Mouse (Mus musculus) bone marrow, adult 2 months (tissue): ENCODE results near the gene Nipal4. TPM values are rescaled to one million over a fixed set of nuclear protein-coding genes. Genes with fewer than 3 reads are reported as not detected.

Source experiments
- H3K27ac ChIP-seq: fragments of 200-500 bp; 2 replicates; pipeline ENCODE4 v1.5.1; 2012; ENCODE audit warnings: low read depth, mild to moderate bottlenecking, control low read depth, inconsistent platforms, low read length; ENCODE audit not compliant: control insufficient read depth, poor library complexity, insufficient read depth
- H3K4me1 ChIP-seq: fragments of 200-500 bp; 2 replicates; pipeline ENCODE4 v1.6.1; 2011; ENCODE audit warnings: low read length; ENCODE audit not compliant: control insufficient read depth, insufficient read depth
- H3K4me3 ChIP-seq: fragments of 200-500 bp; replicated peaks from 2 replicates; pipeline ENCODE3; 2011; ENCODE audit warnings: mild to moderate bottlenecking, low read depth, low read length, control low read depth; ENCODE audit not compliant: control insufficient read depth
- CTCF ChIP-seq: fragments of 200-500 bp; IDR thresholded peaks from 2 replicates; pipeline ENCODE4 v1.5.1; 2011; ENCODE audit warnings: low read length, control low read depth; ENCODE audit not compliant: control insufficient read depth, insufficient read depth
- POLR2A ChIP-seq: fragments of 200-500 bp; IDR thresholded peaks from 2 replicates; pipeline ENCODE4 v1.6.1; 2011; ENCODE audit warnings: low read depth, mild to moderate bottlenecking, control low read depth, low read length, borderline replicate concordance; ENCODE audit not compliant: control insufficient read depth
- WGBS: fragments of 180-500 bp; shearing (Covaris S2); methylation state at CpG from one replicate; pipeline ENCODE4 v1.1.7; 2018; 5-methylcytosine and 5-hydroxymethylcytosine counted together
- polyA plus RNA-seq: library from polyadenylated mRNA; stranded (reverse); fragments of >200 nt; gene quantifications from 2 replicates; pipeline ENCODE4 v1.2.4, GENCODE M21; 2011; ENCODE audit warnings: low replicate concordance; ENCODE audit not compliant: missing spikeins, insufficient read depth, insufficient read length

Gene Nipal4
- polyA plus RNA-seq, 1 experiment: not detected

DNA sequence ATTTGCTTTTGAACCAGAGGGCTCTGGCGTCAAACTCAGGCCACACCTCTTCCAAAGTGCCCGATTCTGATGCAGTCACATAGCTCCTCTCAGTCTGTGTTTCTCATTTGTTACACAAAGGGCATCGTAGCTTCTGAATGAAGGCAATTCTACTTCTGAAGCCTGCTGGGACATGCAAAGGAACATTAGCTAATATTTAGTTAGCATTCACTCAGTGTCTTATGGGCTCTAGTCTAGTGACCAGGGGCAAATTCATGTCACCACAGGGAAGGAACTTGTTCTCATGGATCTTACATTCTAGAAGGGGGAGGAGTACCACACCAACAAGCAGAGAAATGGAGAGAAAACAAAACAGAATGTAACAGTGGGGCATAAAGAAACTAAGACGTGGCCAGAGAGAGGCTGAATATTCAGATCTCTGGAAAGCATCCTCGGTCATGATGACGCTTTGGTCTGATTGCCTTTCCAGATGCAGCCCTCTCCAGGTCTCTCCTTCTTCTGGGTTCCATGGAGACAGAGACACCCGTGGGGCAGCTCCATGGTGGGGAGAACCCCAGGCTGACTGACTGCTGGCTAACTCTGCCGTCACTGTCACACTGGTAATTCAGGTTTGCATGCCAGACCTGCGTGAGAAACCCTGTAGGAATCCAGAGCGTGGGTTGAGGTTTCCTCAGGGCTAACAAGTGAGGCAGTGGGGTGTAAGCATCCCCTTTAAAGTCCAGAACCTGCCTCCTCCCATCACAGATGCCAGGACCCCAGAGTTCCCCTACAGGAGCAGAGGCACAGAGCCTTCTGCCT is 11.1 kb upstream of the Nipal4 start:
- H3K4me1 ChIP-seq: no peaks in the 10 kb centered on the region
- H3K4me3 ChIP-seq: no peak overlapping the region
- WGBS: 75% methylated on average over 10 of the region's 10 CpGs
- H3K27ac ChIP-seq: no peak overlapping the region
- TF ChIP-seq CTCF: no peak
- TF ChIP-seq POLR2A: no peak

DNA sequence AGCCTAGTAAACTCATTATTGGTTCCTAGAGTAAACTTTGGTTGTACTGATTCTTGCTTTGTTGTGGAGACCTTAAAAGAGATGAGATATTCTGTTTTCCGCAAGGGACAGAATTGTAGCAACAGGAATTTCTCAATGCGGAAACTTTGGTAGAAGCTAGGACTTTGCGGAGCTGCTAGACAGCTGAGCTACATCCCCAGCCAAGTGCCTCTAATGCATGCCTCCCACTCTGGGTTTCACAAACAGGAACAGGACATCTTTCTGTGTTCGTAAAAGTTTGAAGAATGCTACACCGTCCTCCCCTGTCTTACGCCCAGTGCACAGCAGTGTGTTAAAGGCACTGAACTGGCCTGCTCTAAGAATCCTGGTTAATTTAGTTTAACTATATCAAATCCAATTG is 9.8 kb upstream of the Nipal4 start:
- H3K4me1 ChIP-seq: no peaks in the 10 kb centered on the region
- H3K27ac ChIP-seq: no peak overlapping the region
- TF ChIP-seq CTCF (no peak), POLR2A (no peak)
- 90% methylated on average over 6 of the region's 6 CpGs for WGBS
- no peak overlapping the region for H3K4me3 ChIP-seq

DNA sequence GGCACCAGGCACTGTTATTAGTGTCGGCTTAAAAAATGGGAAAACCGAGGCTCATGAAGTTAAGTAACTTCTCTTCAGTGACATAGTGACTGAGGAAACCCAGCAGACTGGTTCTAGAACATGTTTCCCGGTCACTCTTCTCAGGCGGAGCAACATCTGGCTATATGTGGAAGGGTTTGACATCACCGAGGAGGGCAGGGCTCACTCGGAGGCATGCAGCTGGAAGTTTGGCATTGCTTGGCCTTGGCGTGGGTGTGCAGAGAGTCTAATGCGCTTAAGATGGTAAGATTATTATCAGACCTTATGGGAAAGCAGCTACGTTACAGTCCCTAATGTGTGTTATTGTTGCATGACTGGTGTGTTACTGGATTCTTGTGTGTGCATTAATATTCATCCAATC is 5.8 kb upstream of the Nipal4 start:
- Histone ChIP-seq H3K4me3 (no peak overlapping the region), H3K27ac (no peak overlapping the region), H3K4me1 (no peaks in the 10 kb centered on the region)
- 83% methylated on average over 9 of the region's 9 CpGs for WGBS
- TF ChIP-seq POLR2A (no peak), CTCF (no peak)

DNA sequence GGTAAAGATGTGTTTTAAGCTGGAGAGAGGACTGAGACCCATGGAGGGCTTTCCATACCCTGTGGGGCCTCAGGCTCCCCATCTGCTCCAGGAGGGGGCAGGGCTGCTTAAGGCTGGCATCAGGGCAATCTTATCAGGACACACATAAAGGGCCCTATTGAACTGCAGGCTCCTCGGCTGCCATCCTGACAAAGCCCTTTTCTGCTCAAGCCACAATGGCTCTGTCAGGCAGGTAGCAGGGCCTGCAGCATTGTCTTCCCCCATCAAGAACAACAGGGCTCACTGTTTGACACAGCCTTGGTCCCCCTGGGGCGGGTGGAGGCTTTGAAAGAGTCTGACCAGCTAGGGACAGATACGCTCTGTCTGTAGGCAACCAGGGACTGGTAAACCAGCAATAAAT is 3.6 kb upstream of the Nipal4 start:
- Histone ChIP-seq H3K4me3 (no peak overlapping the region), H3K4me1 (no peaks in the 10 kb centered on the region), H3K27ac (no peak overlapping the region)
- 74% methylated on average over 3 of the region's 3 CpGs for WGBS
- TF ChIP-seq CTCF (no peak), POLR2A (no peak)

DNA sequence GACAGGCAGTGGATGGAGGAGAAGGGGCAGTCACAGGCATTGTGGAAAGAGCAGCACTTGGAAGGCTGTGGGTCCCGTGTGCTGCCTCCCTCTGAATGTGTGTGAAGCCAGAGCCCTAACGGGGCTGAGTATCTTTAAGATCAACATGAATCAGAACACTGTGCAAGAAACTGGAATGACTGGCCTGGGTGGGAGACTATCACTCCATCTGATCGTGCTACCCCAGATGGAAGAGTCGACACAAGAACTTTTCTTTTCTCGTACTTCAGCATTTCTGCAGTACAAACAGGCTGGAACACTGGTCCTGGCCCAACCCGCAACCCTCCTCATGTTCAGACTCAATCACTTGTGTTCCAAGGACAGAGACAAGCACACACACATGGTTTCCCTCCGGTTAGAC is 2.2 kb upstream of the Nipal4 start:
- Histone ChIP-seq H3K27ac (no peak overlapping the region), H3K4me3 (no peak overlapping the region), H3K4me1 (no peaks in the 10 kb centered on the region)
- 76% methylated on average over 7 of the region's 7 CpGs for WGBS
- TF ChIP-seq CTCF (no peak), POLR2A (no peak)

DNA sequence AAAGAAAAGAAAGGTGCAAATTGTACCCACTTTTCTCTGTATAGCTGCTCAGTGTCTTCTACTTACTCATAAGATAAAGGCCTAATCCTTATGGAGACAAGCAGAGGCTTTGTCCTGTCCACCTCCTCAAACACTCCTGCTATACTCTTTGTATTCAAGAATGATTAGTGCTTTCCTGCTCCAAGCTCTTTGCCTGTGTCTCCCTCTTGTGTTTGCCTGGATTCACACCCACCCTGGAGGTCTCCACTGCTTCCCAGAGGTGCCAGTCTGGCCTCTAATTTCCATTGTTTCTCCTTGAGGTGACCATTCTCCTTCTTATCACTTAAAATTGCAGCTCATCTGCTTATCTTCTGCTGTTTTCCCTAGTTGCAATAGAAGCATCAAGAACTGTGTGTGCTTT is 8.8 kb downstream of the Nipal4 start:
- TF ChIP-seq CTCF (no peak), POLR2A (no peak)
- Histone ChIP-seq H3K4me1 (no peaks in the 10 kb centered on the region), H3K4me3 (no peak overlapping the region), H3K27ac (no peak overlapping the region)

DNA sequence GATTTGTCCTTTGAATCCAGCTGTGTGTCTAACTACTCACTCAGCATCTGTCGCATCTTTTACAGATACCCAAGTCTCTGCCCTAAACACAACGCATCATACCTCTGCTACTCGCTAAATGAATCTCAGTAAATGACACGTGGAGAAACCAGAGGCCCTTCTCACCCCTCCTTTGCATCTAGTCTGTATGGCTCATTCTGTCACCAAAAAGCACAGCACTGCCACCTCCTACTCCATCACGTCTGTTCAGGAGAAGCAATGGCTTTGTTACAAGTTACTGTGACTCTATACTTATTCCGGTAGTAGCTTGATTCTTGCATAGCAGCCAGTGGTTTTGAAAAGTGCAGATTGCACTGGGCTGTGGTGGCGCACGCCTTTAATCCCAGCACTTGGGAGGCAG is 9.4 kb downstream of the Nipal4 start:
- Histone ChIP-seq H3K4me1 (no peaks in the 10 kb centered on the region), H3K4me3 (no peak overlapping the region), H3K27ac (no peak overlapping the region)
- 87% methylated on average over 8 of the region's 8 CpGs for WGBS
- no peak for TF ChIP-seq CTCF
- TF ChIP-seq POLR2A: no peak

DNA sequence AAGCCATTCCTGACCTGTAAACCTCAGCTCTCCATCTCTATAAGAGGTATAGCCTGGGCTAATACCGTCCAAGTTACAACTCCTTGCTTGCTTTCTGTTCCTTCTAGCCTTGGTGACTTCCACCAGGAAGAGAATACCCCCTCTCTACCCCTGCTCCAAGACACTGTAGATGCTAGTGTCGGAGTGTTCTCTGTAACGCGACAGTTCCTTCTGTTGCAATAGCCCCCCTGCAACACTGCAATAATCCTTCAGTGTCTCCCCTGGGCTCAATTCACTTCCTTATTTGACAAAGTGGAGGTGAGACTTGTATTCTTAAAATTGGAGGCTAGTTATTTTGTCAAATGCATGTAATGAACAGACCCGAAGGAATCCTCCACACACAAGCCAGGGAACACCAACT is 19.7 kb downstream of the Nipal4 start:
- Histone ChIP-seq H3K27ac (no peak overlapping the region), H3K4me3 (no peak overlapping the region), H3K4me1 (no peaks in the 10 kb centered on the region; the same call in 1 of the 2 replicates)
- WGBS: 59% methylated on average over 5 of the region's 5 CpGs
- TF ChIP-seq POLR2A: no peak
- TF ChIP-seq CTCF: no peak
